Mouse (Mus musculus): ENCODE results near the gene Psmd8.
A peak's percentile ranks its signal among the peaks of the same experiment; 100 is the strongest.
"Not testable (repeated sequence)": the region's sequence is repeated elsewhere in the genome, so short reads cannot be mapped to it uniquely, and the experiment has no call there.

The Psmd8 gene

DNA sequence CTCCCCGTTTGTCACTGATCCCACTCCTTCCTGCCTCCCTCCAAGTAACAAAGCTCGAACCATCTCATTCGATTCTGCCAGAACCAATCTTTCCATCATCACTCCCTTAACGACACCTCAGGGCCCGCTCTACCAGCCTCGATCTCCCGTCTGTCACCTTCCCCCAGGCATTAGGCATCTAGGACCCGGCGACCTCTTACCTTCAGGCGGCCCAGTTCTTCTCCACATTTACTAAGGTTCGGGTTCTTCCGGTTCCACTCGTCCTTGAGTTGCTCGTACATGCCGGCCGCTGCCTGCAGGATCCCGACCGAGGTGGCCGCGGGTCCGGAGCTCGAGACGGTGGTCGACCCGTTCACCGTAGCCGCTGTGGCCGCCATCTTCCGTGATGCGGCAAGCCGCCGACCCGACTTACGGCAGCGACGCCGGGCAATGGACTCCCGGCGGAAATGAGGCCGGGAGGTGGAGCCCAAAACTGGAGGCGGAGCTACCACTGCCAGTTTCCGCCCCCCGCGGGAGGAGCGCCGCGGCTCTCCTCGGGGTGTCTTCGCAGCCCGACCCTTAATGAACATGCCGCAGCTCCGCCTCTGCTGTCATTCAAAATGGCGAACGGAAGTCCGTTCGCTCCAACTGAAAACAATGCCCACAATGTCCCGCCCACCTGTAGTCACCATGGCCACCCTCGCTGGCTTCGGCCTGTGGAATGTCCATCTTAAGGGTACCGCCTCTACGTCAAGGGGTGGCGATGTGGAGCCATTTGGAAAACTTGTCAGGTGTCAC lies at the start of gene Psmd8:
Gene Psmd8, minus strand, starts transcription at position 625 of the 777 bp plus-strand sequence.
- DNase-seq = peak; percentile 92

- no peak for DNase-seq
These were observed 47.7 kb upstream of the Psmd8 start for GRCm38 (mm10) chr7:29228202-29228601.

DNA sequence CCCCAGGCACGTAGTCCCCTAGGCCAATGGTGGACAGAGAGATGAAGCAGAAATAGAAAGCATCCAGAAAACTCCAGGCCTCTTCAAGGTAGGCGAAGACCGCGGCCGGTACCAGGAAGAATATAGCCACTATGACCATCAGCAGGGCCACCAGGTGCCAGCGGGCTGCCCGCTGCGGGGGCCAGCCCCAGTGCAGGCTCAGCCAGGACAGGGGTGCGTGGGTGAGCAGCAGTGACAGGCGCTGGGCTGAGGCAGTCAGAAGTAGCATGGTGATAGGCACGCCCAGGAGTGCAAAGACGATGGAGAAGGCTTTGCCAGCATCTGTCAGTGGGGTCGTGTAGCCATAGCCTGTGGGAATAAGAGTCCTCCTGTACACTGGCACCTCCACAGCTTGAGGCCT lies 45.0 kb upstream of the Psmd8 start:
- DNase-seq = no peak

GRCm38 (mm10) chr7:29224756-29225394 lies 44.4 kb upstream of the Psmd8 start:
- peak; percentile 54 for DNase-seq

DNA sequence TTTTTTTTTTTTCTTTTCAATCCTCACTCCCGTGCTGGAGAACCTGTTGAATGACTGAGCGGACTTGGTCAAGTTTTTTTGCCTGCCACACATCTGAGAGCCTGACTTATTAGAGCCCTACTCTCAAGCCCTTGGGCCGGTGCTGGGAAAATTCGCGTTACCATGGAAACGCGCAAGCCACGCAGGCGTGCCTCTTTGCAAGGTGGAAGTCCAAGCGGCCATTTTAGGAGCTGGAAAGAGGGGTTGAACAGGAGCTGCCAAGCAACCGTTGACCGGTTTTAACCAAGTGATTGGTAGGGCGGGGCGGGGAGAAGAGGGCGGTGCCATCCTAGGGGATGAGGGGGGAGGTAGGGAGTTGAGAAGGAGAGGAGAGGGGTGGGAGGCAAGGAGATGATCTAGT lies 34.3 kb upstream of the Psmd8 start:
- no peak for DNase-seq

GRCm38 (mm10) chr7:29214236-29214635 lies 33.7 kb upstream of the Psmd8 start:
- no peak for DNase-seq

DNA sequence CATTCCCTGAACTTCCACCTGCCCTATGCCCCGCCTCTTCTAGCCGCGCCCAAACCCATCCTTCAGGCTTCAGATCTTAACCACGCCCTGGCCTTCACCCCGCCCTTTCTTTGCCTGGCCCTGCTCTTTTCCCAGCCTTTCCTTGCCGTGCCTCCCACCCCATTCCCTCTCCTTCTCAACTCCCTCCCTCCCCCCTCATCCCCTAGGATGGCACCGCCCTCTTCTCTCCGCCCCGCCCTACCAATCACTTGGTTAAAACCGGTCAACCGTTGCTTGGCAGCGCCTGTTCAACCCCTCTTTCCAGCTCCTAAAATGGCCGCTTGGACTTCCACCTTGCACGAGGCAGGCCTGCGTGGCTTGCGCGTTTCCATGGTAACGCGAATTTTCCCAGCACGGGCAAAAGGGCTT lies 33.2 kb upstream of the Psmd8 start, which contains the start of gene Catsperg1:
Gene Catsperg1, minus strand, starts transcription at position 361 of the 408 bp plus-strand sequence.
- DNase-seq = no peak

GRCm38 (mm10) chr7:29212775-29213560 lies 32.5 kb upstream of the Psmd8 start:
- not testable (repeated sequence) for DNase-seq

DNA sequence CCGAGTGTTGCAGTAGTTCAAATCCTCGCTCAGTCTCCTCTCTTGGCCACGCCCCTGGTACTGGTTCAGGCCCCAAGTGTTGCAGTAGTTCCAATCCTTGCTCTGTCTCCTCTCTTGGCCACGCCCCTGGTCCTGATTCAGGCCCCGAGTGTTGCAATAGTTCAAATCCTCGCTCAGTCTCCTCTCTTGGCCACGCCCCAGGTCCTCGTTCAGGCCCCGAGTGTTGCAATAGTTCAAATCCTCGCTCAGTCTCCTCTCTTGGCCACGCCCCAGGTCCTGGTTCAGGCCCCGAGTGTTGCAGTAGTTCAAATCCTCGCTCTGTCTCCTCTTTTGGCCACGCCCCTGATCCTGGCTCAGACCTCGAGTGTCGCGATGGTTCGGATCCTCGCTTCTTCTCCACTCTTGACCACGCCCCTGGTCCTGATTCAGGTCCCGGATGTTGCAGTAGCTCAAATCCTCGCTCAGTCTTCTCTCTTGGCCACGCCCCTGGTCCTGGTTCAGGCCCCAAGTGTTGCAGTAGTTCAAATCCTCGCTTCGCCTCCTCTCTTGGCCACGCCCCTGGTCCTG lies 31.8 kb upstream of the Psmd8 start:
- no peak for DNase-seq

DNA sequence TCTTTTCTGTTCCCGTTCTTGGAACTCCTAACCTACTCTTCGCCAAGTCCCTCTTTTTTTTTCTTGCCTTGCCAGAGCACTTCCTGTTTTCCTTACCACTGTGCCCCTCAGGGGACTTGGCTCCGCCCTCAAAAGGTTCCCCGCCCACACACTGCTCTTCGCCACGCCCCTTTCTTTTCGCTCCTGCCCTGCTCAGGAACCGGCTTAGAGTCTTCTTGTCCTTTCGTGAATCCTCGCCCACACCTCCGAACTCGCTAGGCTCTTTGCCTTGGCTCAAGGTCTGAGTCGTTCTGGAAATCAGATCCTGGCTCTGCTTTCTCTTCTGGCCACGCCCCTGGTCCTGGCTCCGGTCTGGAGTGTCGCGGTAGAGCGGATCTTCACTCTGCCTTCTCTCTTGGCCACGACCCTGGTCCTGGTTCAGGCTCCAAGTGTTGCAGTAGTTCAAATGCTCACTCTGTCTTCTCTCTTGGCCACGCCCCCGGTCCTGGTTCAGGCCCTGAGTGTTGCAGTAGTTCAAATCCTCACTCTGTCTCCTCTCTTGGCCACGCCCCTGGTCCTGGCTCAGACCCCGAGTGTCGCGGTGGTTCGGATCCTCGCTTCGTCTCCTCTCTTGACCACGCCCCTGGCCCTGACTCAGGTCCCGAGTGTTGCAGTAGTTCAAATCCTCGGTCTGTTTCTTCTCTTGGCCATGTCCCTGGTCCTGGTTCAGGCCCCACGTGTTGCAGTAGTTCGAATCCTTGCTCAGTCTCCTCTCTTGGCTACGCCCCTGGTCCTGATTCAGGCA lies 31.1 kb upstream of the Psmd8 start:
- DNase-seq = peak; percentile 56

GRCm38 (mm10) chr7:29211013-29211412 lies 30.5 kb upstream of the Psmd8 start:
- not testable (repeated sequence) for DNase-seq

GRCm38 (mm10) chr7:29202577-29202976 lies 22.1 kb upstream of the Psmd8 start:
- DNase-seq = no peak

- not testable (repeated sequence) for DNase-seq
These were observed 13.7 kb upstream of the Psmd8 start for GRCm38 (mm10) chr7:29194230-29194629.

DNA sequence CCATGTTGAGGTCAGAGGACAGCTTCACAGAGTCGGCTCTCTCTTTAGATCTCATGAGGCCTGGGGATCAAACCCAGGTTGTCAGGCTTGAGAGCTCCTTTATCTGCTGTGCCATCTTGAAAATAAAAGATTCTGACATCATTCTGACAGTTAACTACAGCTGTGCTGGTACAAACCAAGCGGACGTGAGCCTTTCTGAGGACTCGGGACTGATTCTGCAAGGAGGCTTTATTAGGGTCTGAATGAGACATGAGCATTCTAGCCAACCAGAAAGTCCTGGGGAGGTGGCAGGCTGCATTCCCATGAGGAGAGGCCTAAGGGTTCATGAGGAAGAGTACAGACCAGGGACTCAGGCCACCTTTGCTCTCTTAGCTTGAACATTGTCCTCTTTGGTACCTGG lies 822 bp upstream of the Psmd8 start:
- DNase-seq = not testable (repeated sequence)

GRCm38 (mm10) chr7:29180854-29181236 lies 344 bp upstream of the Psmd8 start:
- DNase-seq = no peak

DNA sequence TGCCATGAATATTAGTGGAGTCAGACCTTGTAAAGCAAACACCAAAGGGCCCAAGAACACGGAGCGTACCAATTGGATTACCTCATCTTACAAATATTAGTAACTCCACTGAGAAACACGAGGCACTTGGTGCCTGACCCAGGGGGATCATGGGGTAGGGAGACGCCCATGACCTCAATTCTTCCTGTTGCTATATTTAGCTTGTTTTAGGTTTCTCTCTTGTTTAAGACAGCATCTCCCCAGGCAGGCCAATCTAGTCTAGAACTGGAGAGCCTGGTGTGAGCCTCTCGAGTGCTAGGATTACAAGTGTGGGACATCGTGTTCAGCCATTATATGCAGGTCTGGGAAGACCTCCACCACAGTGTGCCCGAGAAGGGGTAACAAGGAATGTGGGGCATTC lies 1.2 kb downstream of the Psmd8 start:
- no peak for DNase-seq

- no peak for DNase-seq
These were observed 2.4 kb downstream of the Psmd8 start for GRCm38 (mm10) chr7:29178106-29178505.

- no peak for DNase-seq
These were observed 8.0 kb downstream of the Psmd8 start for GRCm38 (mm10) chr7:29172390-29173016.

DNA sequence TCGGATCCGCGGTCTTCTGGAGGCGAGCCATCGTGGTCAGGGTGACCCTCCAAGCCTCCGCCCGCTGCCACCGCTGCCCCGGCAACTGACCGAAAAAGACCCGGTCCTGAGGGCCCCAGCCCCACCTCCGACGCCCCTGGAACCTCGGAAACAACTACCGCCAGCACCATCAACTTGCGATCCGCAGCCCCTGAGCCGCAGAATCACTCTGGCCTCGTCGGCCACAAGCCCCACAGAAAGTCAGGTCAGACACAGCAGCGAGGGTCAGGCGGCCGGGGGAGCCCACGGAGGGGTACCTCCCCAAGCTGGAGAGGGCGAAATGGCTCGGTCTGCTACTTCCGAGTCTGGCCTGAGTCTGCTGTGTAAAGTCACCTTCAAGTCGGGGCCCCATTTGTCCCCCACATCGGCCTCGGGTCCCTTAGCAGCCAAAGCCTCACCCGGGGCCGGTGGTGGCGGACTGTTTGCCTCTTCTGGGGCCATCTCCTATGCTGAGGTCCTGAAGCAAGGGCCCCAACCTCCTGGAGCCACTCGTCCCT lies 8.9 kb downstream of the Psmd8 start:
- DNase-seq = no peak

DNA sequence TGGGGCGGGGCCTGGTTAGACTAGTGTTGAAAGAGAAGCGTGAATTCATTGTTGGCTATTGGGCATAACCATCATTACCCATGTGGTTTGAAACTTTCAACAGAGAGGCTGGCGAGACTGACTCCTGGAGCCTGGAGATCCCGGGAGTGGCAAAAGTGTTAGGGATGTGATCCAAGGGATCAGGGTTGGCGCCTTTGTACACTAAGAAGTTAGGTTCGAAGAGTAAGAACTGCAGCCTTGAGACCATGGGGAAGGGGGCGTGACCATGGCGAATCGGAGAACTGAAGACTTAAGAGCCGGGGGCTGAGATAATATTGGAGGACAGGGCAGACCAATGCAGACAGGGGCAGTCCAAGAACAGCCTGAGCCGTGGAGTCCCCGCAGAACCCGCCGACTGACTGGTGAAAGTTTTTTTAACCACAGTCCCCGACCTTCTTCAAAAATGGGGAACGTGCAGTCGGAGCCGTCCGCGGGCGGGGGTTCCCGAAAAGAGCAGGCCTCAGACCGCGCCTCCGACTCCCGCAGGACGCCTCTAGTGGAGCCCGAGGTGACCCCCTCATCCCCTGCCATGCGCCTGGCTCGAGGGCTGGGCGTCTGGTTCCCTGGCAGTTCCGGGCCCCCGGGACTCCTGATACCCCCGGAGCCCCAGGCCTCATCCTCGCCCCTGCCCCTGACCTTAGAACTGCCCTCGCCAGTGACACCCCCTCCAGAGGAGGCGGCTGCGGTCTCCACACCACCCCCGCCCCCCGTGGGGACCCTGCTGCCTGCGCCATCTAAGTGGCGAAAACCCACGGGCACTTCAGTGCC lies 9.5 kb downstream of the Psmd8 start:
- peak; percentile 26 for DNase-seq

All from right cerebral cortex, postnatal 14 days (tissue).